Mouse (Mus musculus): ENCODE data around the gene Gbgt1.

GRCm38 (mm10) chr2:28512798-28513401 lies 16.2 kb downstream of the Gbgt1 start, which contains the start of gene Ralgds:
- peak; percentile 42 for TF ChIP-seq POLR2A (IDR thresholded peaks at IDR 0.05; ENCODE audit: insufficient read length, low read depth)
- no peak for TF ChIP-seq TCF12 (IDR thresholded peaks at IDR 0.05; ENCODE audit: insufficient read depth, poor library complexity, severe bottlenecking)
- TF ChIP-seq POLR2AphosphoS2 (IDR thresholded peaks at IDR 0.05; ENCODE audit: insufficient read length, low read depth) = no peak
- TF ChIP-seq REST (IDR thresholded peaks at IDR 0.05; ENCODE audit: insufficient read depth, insufficient read length) = no peak
- no peak for TF ChIP-seq USF1 (IDR thresholded peaks at IDR 0.05; ENCODE audit: low read depth)
- no peak for TF ChIP-seq MAX (IDR thresholded peaks at IDR 0.05; ENCODE audit: low read depth)
- no peak for TF ChIP-seq MYOD1 (IDR thresholded peaks at IDR 0.05; ENCODE audit: control insufficient read depth in 1 of 3, insufficient read length in 2 of 3, low read depth in 2 of 3)
- TF ChIP-seq SRF (IDR thresholded peaks at IDR 0.05; ENCODE audit: control insufficient read depth, insufficient read length, low read depth) = no peak
- TF ChIP-seq MYOG (IDR thresholded peaks at IDR 0.05; ENCODE audit: control insufficient read depth in 1 of 3, insufficient read depth in 1 of 3, insufficient read length in 2 of 3, low read depth in 2 of 3) = no peak
- no peak for TF ChIP-seq CEBPB (IDR thresholded peaks at IDR 0.05; ENCODE audit: insufficient read depth, poor library complexity, severe bottlenecking)
